Mouse (Mus musculus) erythroblast, embryonic 14.5 days (primary cell): ENCODE measurements around the gene Mfn2.

Experiments used
- GATA1 ChIP-seq: IDR thresholded peaks from 2 replicates; pipeline ENCODE4 v1.6.1; 2012; ENCODE audit warnings: low read length, inconsistent platforms, mixed read lengths
- TAL1 ChIP-seq: IDR thresholded peaks from 3 replicates; pipeline ENCODE4 v1.6.1; 2012; ENCODE audit warnings: low read length, inconsistent platforms, mixed read lengths

GRCm38 (mm10) chr4:147928136-147928535, 23.6 kb upstream of the Mfn2 start:
- TF ChIP-seq TAL1 (no peak), GATA1 (no peak)
